Mouse (Mus musculus) embryonic facial prominence, embryonic 14.5 days (tissue): ENCODE measurements around the gene Gm20388. TPM values are rescaled to one million over a fixed set of nuclear protein-coding genes. Genes with fewer than 3 reads are reported as not detected.
A peak's percentile ranks its signal among the peaks of the same experiment; 100 is the strongest.

Experiments used
- ATAC-seq: fragments of 200-750 bp; cut with Nextera tagmentation; 2 replicates; pipeline ENCODE4 v1.8.0; 2017; ENCODE audit warnings: low read depth, moderate number of reproducible peaks, moderate TSS enrichment
- DNase-seq: peaks from one replicate; pipeline ENCODE4 v3.0.0-alpha.2; 2015; ENCODE audit warnings: low spot score
- H3K27ac ChIP-seq: fragments of 300-500 bp; sonication (generic); replicated peaks from 2 replicates; pipeline ENCODE4 v1.5.1; 2014; ENCODE audit warnings: low read depth, mild to moderate bottlenecking, low read length, moderate library complexity
- H3K27me3 ChIP-seq: fragments of 300-500 bp; sonication (generic); replicated peaks from 2 replicates; pipeline ENCODE4 v1.6.1; 2014; ENCODE audit warnings: low read length; ENCODE audit not compliant: control insufficient read depth, insufficient read depth
- H3K36me3 ChIP-seq: fragments of 300-500 bp; sonication (generic); 2 replicates; pipeline ENCODE4 v1.6.1; 2014; ENCODE audit warnings: low read length, mixed read lengths; ENCODE audit not compliant: control insufficient read depth, insufficient read depth
- H3K4me1 ChIP-seq: fragments of 300-500 bp; sonication (generic); 2 replicates; pipeline ENCODE4 v1.6.1; 2014; ENCODE audit warnings: antibody characterized with exemption, low read length; ENCODE audit not compliant: control insufficient read depth, insufficient read depth
- H3K4me2 ChIP-seq: fragments of 300-500 bp; sonication (generic); 2 replicates; pipeline ENCODE4 v1.6.1; 2014; ENCODE audit warnings: low read depth, mild to moderate bottlenecking, low read length, moderate library complexity, mixed read lengths
- H3K4me3 ChIP-seq: fragments of 300-500 bp; sonication (generic); 2 replicates; pipeline ENCODE4 v1.5.1; 2014; ENCODE audit warnings: low read depth, mild to moderate bottlenecking, low read length
- H3K9ac ChIP-seq: fragments of 300-500 bp; sonication (generic); 2 replicates; pipeline ENCODE4 v1.6.1; 2014; ENCODE audit warnings: low read depth, mild to moderate bottlenecking, low read length, moderate library complexity, mixed read lengths
- H3K9me3 ChIP-seq: fragments of 300-500 bp; sonication (generic); 2 replicates; pipeline ENCODE4 v1.6.1; 2016; ENCODE audit warnings: low read length; ENCODE audit not compliant: control insufficient read depth
- WGBS: fragments of 180-500 bp; shearing (Covaris S2); extraction: QIAGEN DNeasy Blood & Tissue Kit; methylation state at CpG from one replicate; pipeline ENCODE4 v1.1.7; 2014; 5-methylcytosine and 5-hydroxymethylcytosine counted together
- polyA plus RNA-seq: library from polyadenylated mRNA; unstranded; fragments of >200 nt; fragmentation: Nextera tagmentation; extraction: Ambion mirVana; gene quantifications from 2 replicates; pipeline ENCODE4 v1.2.1, GENCODE M21; 2014

The Gm20388 gene
- polyA plus RNA-seq, 1 experiment from 2014 or later = not detected

- H3K9me3 ChIP-seq = no peaks in the 10 kb centered on the region
- no peaks in the 10 kb centered on the region for H3K27me3 ChIP-seq
- no peak for DNase-seq
- H3K36me3 ChIP-seq = peaks cover 36% of the 10 kb centered on the region
- no peak overlapping the region for H3K4me3 ChIP-seq
- no peak for ATAC-seq
- H3K4me2 ChIP-seq = no peak overlapping the region
- no peaks in the 10 kb centered on the region; the same call in 1 of the 2 replicates for H3K4me1 ChIP-seq
- H3K27ac ChIP-seq = no peak overlapping the region
- no peak overlapping the region for H3K9ac ChIP-seq
- 89% methylated on average over 6 of the region's 6 CpGs for WGBS
Measured at GRCm38 (mm10) chr8:123665580-123665979, 3754.9 kb downstream of the Gm20388 start.

GRCm38 (mm10) chr8:123666832-123667231 lies 3756.2 kb downstream of the Gm20388 start:
- H3K4me3 ChIP-seq = no peak overlapping the region
- H3K36me3 ChIP-seq = peaks cover 23% of the 10 kb centered on the region
- 86% methylated on average over 1 of the region's 1 CpGs for WGBS
- H3K4me2 ChIP-seq = no peak overlapping the region
- no peak overlapping the region for H3K27ac ChIP-seq
- H3K4me1 ChIP-seq = no peaks in the 10 kb centered on the region; the same call in 1 of the 2 replicates
- ATAC-seq (no peak), DNase-seq (no peak)
- no peaks in the 10 kb centered on the region for H3K27me3 ChIP-seq
- no peak overlapping the region for H3K9ac ChIP-seq
- H3K9me3 ChIP-seq = no peaks in the 10 kb centered on the region

GRCm38 (mm10) chr8:123668681-123669080 lies 3758.0 kb downstream of the Gm20388 start:
- no peak overlapping the region for H3K27ac ChIP-seq
- H3K4me3 ChIP-seq = no peak overlapping the region
- H3K9ac ChIP-seq = no peak overlapping the region
- no peak overlapping the region for H3K4me2 ChIP-seq
- H3K4me1 ChIP-seq = peaks cover 2% of the 10 kb centered on the region; the same call in 1 of the 2 replicates
- DNase-seq = no peak
- ATAC-seq = no peak
- no peaks in the 10 kb centered on the region for H3K9me3 ChIP-seq
- 34% methylated on average over 4 of the region's 4 CpGs for WGBS
- no peaks in the 10 kb centered on the region for H3K27me3 ChIP-seq
- peaks cover 5% of the 10 kb centered on the region; the same call in 1 of the 2 replicates for H3K36me3 ChIP-seq

GRCm38 (mm10) chr8:123670766-123671165 lies 3760.1 kb downstream of the Gm20388 start:
- WGBS = 57% methylated on average over 7 of the region's 7 CpGs
- Histone ChIP-seq H3K36me3 (no peaks in the 10 kb centered on the region), H3K4me3 (no peak overlapping the region), H3K27me3 (no peaks in the 10 kb centered on the region), H3K4me2 (no peak overlapping the region), H3K9ac (no peak overlapping the region), H3K9me3 (no peaks in the 10 kb centered on the region), H3K4me1 (peaks cover 2% of the 10 kb centered on the region), H3K27ac (no peak overlapping the region)
- DNase-seq (no peak), ATAC-seq (no peak)

- DNase-seq (no peak), ATAC-seq (no peak)
- WGBS = 52% methylated on average over 7 of the region's 7 CpGs
- Histone ChIP-seq H3K36me3 (no peaks in the 10 kb centered on the region), H3K4me3 (no peak overlapping the region), H3K27me3 (no peaks in the 10 kb centered on the region), H3K4me1 (peaks cover 2% of the 10 kb centered on the region), H3K4me2 (no peak overlapping the region), H3K9me3 (no peaks in the 10 kb centered on the region), H3K27ac (no peak overlapping the region), H3K9ac (no peak overlapping the region)
Measured at GRCm38 (mm10) chr8:123671454-123671853, 3760.8 kb downstream of the Gm20388 start.

- H3K4me2 ChIP-seq = no peak overlapping the region
- peaks cover 2% of the 10 kb centered on the region for H3K4me1 ChIP-seq
- H3K27ac ChIP-seq = no peak overlapping the region
- H3K36me3 ChIP-seq = no peaks in the 10 kb centered on the region
- DNase-seq (no peak), ATAC-seq (0 out of 2 replicates have a peak, but pooled peaks have one; percentile 22)
- 45% methylated on average over 6 of the region's 6 CpGs for WGBS
- no peak overlapping the region for H3K4me3 ChIP-seq
- no peaks in the 10 kb centered on the region for H3K27me3 ChIP-seq
- no peak overlapping the region for H3K9ac ChIP-seq
- H3K9me3 ChIP-seq = no peaks in the 10 kb centered on the region
Measured at GRCm38 (mm10) chr8:123672648-123673047, 3762.0 kb downstream of the Gm20388 start.

- no peaks in the 10 kb centered on the region for H3K36me3 ChIP-seq
- peaks cover 2% of the 10 kb centered on the region; the same call in 1 of the 2 replicates for H3K4me1 ChIP-seq
- H3K4me3 ChIP-seq = no peak overlapping the region
- ATAC-seq = no peak
- no peak overlapping the region for H3K4me2 ChIP-seq
- 0 out of 2 replicates have a peak overlapping the region, but pooled peaks have one; percentile 34 for H3K9ac ChIP-seq
- no peak for DNase-seq
- no peaks in the 10 kb centered on the region for H3K9me3 ChIP-seq
- H3K27me3 ChIP-seq = no peaks in the 10 kb centered on the region
- H3K27ac ChIP-seq = no peak overlapping the region
- 20% methylated on average over 5 of the region's 5 CpGs for WGBS
Measured at GRCm38 (mm10) chr8:123675611-123676010, 3765.0 kb downstream of the Gm20388 start.

GRCm38 (mm10) chr8:123678390-123678789 lies 3767.7 kb downstream of the Gm20388 start:
- H3K36me3 ChIP-seq = no peaks in the 10 kb centered on the region

GRCm38 (mm10) chr8:123682073-123682761 lies 3771.6 kb downstream of the Gm20388 start:
- no peak overlapping the region for H3K9ac ChIP-seq
- 22% methylated on average over 18 of the region's 18 CpGs for WGBS
- no peak overlapping the region for H3K27ac ChIP-seq
- DNase-seq = peak; percentile 78
- no peak for ATAC-seq
- no peak overlapping the region for H3K4me3 ChIP-seq
- no peaks in the 10 kb centered on the region for H3K9me3 ChIP-seq
- no peaks in the 10 kb centered on the region for H3K4me1 ChIP-seq
- 0 out of 2 replicates have a peak overlapping the region, but pooled peaks have one; percentile 5 for H3K4me2 ChIP-seq
- no peaks in the 10 kb centered on the region for H3K36me3 ChIP-seq
- no peaks in the 10 kb centered on the region for H3K27me3 ChIP-seq

More at GRCm38 (mm10) chr8:123678390-123678789, 3767.7 kb downstream of the Gm20388 start:
- no peak overlapping the region for H3K4me3 ChIP-seq
- ATAC-seq (no peak), DNase-seq (no peak)
- no peak overlapping the region for H3K27ac ChIP-seq
- 71% methylated on average over 4 of the region's 4 CpGs for WGBS
- no peaks in the 10 kb centered on the region for H3K27me3 ChIP-seq
- H3K4me1 ChIP-seq = no peaks in the 10 kb centered on the region; the same call in 1 of the 2 replicates
- H3K9ac ChIP-seq = no peak overlapping the region
- no peaks in the 10 kb centered on the region for H3K9me3 ChIP-seq
- H3K4me2 ChIP-seq = no peak overlapping the region
